Mouse (Mus musculus) liver, embryonic 13.5 days (tissue): Measurements from ENCODE around the gene Spata18. TPM values are rescaled to one million over a fixed set of nuclear protein-coding genes. Genes with fewer than 3 reads are reported as not detected.

Source experiments
- ATAC-seq: fragments of 200-750 bp; cut with Nextera tagmentation; 2 replicates; pipeline ENCODE4 v1.8.0; 2017; ENCODE audit warnings: low read depth, mild to moderate bottlenecking, moderate number of reproducible peaks, moderate library complexity
- DNase-seq: peaks from one replicate; pipeline ENCODE4 v3.0.0; 2022
- H3K27ac ChIP-seq: fragments of 300-500 bp; sonication (generic); 2 replicates; pipeline ENCODE4 v1.5.1; 2015; ENCODE audit warnings: moderate library complexity, mild to moderate bottlenecking, inconsistent platforms
- H3K27me3 ChIP-seq: fragments of 300-500 bp; sonication (generic); 2 replicates; pipeline ENCODE4 v1.6.1; 2015; ENCODE audit warnings: mild to moderate bottlenecking, inconsistent platforms
- H3K36me3 ChIP-seq: fragments of 300-500 bp; sonication (generic); 2 replicates; pipeline ENCODE4 v1.6.1; 2015; ENCODE audit warnings: mild to moderate bottlenecking, inconsistent platforms
- H3K4me1 ChIP-seq: fragments of 300-500 bp; sonication (generic); replicated peaks from 2 replicates; pipeline ENCODE4 v1.6.1; 2015; ENCODE audit warnings: inconsistent platforms
- H3K4me2 ChIP-seq: fragments of 300-500 bp; sonication (generic); 2 replicates; pipeline ENCODE4 v1.6.1; 2015; ENCODE audit warnings: inconsistent platforms, mild to moderate bottlenecking, moderate library complexity
- H3K4me3 ChIP-seq: fragments of 300-500 bp; sonication (generic); replicated peaks from 2 replicates; pipeline ENCODE4 v1.5.1; 2015; ENCODE audit warnings: mild to moderate bottlenecking, inconsistent platforms
- H3K9ac ChIP-seq: fragments of 300-500 bp; sonication (generic); 2 replicates; pipeline ENCODE4 v1.6.1; 2015; ENCODE audit warnings: mild to moderate bottlenecking, inconsistent platforms
- H3K9me3 ChIP-seq: fragments of 300-500 bp; sonication (generic); replicated peaks from 2 replicates; pipeline ENCODE4 v1.6.1; 2016; ENCODE audit warnings: inconsistent platforms
- WGBS: fragments of 180-500 bp; shearing (Covaris S2); methylation state at CpG from one replicate; pipeline ENCODE4 v1.1.7; 2015; ENCODE audit not compliant: insufficient replicate concordance; 5-methylcytosine and 5-hydroxymethylcytosine counted together
- polyA plus RNA-seq: library from polyadenylated mRNA; unstranded; fragments of >200 nt; fragmentation: Nextera tagmentation; extraction: Ambion mirVana; gene quantifications from 2 replicates; pipeline ENCODE4 v1.2.1, GENCODE M21; 2015

Gene Spata18
- polyA plus RNA-seq, 1 experiment from 2014 or later: not detected

DNA sequence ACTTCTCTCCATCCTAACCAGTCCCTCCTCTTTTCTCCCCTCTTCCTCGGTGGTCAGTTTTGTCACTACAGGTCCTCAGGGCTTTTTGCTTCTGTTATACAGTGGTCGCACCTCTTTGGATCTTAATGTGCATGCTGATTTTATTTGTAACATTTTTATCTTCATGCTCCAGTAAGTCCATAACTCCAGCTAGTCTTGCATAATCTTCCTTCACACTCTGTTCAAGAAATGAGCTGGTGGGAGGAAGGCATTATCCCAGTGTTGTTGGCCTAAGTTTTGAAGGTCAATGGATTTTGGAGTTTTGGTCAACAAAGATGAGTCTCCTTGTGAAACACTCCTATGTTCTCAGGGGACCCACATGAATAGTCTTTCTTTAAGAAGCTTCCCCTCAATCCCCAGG is 16.7 kb downstream of the Spata18 start:
- H3K9ac ChIP-seq: no peak overlapping the region
- no peak overlapping the region for H3K4me3 ChIP-seq
- no peak overlapping the region for H3K27ac ChIP-seq
- H3K27me3 ChIP-seq: no peaks in the 10 kb centered on the region
- no peak for DNase-seq
- H3K4me2 ChIP-seq: no peak overlapping the region
- 60% methylated on average over 2 of the region's 2 CpGs for WGBS
- no peak for ATAC-seq
- H3K36me3 ChIP-seq: no peaks in the 10 kb centered on the region
- no peaks in the 10 kb centered on the region for H3K4me1 ChIP-seq
- H3K9me3 ChIP-seq: no peaks in the 10 kb centered on the region

DNA sequence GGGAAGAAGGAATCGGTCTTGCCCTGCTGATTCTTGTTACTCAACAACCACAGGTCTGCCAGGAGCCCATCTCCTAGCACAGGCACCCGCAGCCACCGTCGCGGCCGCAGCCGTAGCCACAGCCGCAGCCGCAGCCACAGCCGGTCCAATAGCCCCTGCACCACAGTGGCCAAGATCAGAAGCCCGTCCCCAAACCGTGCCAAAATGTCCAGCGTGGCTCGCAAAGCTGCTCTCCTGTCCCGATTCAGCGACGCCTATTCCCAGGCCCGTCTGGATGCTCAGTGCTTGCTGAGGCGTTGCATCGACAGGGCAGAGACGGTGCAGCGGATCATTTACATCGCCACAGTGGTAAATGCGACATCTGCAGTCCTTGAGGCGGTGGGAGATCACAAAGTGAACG is 18.2 kb downstream of the Spata18 start:
- Histone ChIP-seq H3K27ac (no peak overlapping the region), H3K36me3 (no peaks in the 10 kb centered on the region), H3K4me3 (no peak overlapping the region), H3K27me3 (no peaks in the 10 kb centered on the region), H3K9me3 (no peaks in the 10 kb centered on the region), H3K4me2 (no peak overlapping the region), H3K9ac (no peak overlapping the region), H3K4me1 (no peaks in the 10 kb centered on the region)
- ATAC-seq (no peak), DNase-seq (no peak)
- 53% methylated on average over 26 of the region's 26 CpGs for WGBS

DNA sequence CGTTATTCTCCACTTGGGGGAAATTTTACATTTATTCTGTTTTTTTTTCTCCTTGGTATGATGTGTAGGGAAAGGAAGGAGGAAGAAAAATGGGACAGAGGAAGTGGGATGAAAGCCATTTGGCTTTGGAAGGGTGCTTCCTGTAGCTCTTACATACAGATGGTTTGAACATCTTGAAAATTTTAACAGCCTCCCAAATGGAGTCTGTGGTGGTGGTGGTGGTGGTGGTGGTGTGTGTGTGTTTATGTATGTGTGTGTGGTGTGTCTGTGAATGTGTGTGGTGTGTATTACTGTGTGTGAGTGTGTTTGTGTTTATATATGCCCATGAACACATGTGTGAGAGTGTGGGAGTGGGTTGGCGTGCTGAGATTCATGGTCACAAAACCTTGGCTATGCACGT is 24.4 kb downstream of the Spata18 start:
- Histone ChIP-seq H3K36me3 (no peaks in the 10 kb centered on the region), H3K4me2 (no peak overlapping the region), H3K9ac (no peak overlapping the region), H3K27ac (no peak overlapping the region), H3K27me3 (no peaks in the 10 kb centered on the region), H3K9me3 (no peaks in the 10 kb centered on the region), H3K4me3 (no peak overlapping the region), H3K4me1 (no peaks in the 10 kb centered on the region)
- ATAC-seq (no peak), DNase-seq (no peak)
- 64% methylated on average over 3 of the region's 3 CpGs for WGBS

DNA sequence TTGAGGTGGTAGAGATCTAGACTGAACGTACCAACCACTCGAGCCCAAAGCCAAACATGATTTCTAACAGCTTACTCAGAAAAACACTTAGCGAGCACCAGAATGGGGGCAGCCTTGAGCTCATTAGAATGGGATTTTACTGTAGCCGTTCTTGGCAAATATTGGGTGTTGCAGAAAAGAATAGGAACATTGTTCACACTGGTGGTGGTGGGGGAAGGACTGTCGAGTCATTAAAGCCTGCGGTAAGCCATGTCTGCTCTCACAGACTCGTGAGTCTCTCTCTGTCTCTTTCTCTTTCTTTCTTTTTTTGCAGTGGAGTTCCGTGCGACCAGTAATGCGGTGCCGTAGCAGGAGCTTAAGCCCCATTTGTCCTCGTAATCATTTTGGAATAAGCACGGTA is 25.4 kb downstream of the Spata18 start:
- no peak for DNase-seq
- Histone ChIP-seq H3K36me3 (no peaks in the 10 kb centered on the region), H3K9me3 (no peaks in the 10 kb centered on the region), H3K4me1 (no peaks in the 10 kb centered on the region), H3K9ac (no peak overlapping the region), H3K27ac (no peak overlapping the region), H3K27me3 (no peaks in the 10 kb centered on the region), H3K4me2 (no peak overlapping the region), H3K4me3 (no peak overlapping the region)
- ATAC-seq: no peak
- WGBS: 70% methylated on average over 13 of the region's 13 CpGs

DNA sequence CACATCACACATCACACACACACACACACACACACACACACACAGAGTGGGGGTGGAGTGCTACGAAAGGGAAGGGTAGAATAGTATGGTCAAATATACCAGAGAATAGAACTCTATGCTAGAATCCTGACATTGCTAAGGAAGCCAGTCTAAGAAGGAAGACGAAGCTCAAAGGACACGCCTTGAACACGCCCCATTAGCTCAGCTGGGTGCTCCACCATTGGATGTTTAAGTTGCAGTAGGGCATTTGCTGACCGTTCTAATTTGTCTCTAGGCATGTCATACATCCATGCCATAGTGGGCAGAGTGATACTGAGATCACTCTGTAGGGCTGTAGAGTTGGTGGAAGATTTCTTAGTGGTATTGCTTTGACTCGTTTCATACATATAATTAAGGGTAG is 32.0 kb downstream of the Spata18 start:
- no peak for DNase-seq
- no peak overlapping the region for H3K27ac ChIP-seq
- H3K4me2 ChIP-seq: no peak overlapping the region
- 55% methylated on average over 6 of the region's 6 CpGs for WGBS
- no peaks in the 10 kb centered on the region for H3K36me3 ChIP-seq
- H3K27me3 ChIP-seq: no peaks in the 10 kb centered on the region
- no peaks in the 10 kb centered on the region for H3K4me1 ChIP-seq
- no peak overlapping the region for H3K4me3 ChIP-seq
- no peaks in the 10 kb centered on the region for H3K9me3 ChIP-seq
- no peak for ATAC-seq
- no peak overlapping the region for H3K9ac ChIP-seq

DNA sequence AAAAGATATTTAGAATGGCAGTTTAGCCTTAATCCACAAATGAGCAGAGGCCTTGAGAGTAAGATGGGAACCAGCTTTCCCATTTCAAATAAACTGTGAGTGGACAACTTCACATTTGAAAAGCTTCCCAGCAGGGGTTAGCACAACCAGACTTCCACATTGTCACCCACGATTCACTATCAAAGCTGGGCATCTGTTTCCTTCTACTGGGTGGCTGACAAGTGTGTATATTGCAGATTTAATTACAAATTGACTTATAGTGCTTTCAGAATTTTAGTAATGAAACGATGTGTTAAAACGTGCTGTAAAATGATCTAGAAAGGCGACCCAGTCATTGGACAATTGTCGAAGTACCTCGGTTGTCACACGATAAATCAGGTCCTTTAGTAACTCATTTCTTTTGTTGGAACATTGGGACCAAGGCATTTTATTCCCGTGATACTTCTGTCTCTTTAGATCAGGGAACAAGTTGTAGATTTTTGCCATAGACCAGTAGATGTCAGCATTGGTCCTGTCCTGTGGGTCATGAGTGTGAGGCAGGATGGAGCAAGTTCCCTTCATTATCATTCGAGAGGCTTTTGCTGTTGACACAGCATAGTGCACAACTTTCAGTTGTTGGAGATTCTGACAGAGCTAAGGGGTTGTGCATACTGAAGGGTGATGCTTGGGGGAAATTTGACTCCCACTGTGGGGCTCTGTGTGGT is 32.7 kb downstream of the Spata18 start:
- Histone ChIP-seq H3K9ac (no peak overlapping the region), H3K27ac (no peak overlapping the region), H3K9me3 (no peaks in the 10 kb centered on the region), H3K27me3 (no peaks in the 10 kb centered on the region), H3K36me3 (no peaks in the 10 kb centered on the region), H3K4me3 (no peak overlapping the region), H3K4me2 (no peak overlapping the region), H3K4me1 (no peaks in the 10 kb centered on the region)
- ATAC-seq (no peak), DNase-seq (no peak)
- WGBS: 44% methylated on average over 9 of the region's 9 CpGs

DNA sequence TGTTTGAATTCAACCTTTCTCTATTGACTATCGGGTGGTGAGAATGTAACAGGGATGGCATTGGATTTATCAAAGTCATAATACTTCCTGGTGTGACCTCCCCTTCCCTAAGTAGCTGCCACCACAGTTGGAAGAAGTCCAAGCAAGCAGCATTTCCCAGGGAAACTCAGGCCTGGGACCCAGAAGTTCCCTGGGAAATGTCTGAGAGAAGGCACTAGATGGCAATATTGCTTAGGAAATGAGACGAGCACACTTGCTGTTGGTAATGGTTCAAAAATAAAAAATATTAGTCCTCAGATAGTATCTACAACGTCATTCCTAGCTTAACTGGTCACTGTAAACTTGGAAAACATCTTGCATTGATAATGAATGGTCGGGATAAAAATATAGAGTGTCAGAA is 35.0 kb downstream of the Spata18 start:
- Histone ChIP-seq H3K9me3 (no peaks in the 10 kb centered on the region), H3K9ac (no peak overlapping the region), H3K27me3 (no peaks in the 10 kb centered on the region), H3K27ac (no peak overlapping the region), H3K36me3 (no peaks in the 10 kb centered on the region), H3K4me2 (no peak overlapping the region), H3K4me1 (no peaks in the 10 kb centered on the region), H3K4me3 (no peak overlapping the region)
- WGBS: 29% methylated on average over 4 of the region's 4 CpGs
- ATAC-seq (no peak), DNase-seq (no peak)

DNA sequence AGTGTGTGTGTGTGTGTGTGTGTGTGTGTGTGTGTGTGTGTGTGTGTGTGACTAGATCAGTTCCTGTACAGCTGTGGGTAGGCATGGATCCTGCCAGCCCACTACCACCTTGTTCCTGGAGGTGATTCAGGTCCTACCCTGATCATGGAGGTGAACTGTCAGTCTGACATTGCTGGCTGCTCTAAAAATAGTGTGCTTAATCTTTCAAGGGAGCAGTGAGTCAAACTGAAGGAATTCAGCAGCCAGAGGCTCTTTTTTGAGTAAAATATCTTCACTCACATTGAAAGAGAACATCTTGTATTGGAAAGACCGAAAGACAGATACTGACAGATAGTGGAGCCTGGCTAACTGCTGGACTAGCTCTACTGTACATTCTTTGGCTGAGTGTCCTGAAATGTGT is 37.4 kb downstream of the Spata18 start:
- no peaks in the 10 kb centered on the region for H3K9me3 ChIP-seq
- no peaks in the 10 kb centered on the region for H3K36me3 ChIP-seq
- no peak for ATAC-seq
- no peak overlapping the region for H3K4me2 ChIP-seq
- H3K4me3 ChIP-seq: no peak overlapping the region
- H3K4me1 ChIP-seq: no peaks in the 10 kb centered on the region
- no peak overlapping the region for H3K27ac ChIP-seq
- WGBS: 58% methylated on average over 1 of the region's 1 CpGs
- no peak overlapping the region for H3K9ac ChIP-seq
- H3K27me3 ChIP-seq: no peaks in the 10 kb centered on the region
- DNase-seq: no peak

DNA sequence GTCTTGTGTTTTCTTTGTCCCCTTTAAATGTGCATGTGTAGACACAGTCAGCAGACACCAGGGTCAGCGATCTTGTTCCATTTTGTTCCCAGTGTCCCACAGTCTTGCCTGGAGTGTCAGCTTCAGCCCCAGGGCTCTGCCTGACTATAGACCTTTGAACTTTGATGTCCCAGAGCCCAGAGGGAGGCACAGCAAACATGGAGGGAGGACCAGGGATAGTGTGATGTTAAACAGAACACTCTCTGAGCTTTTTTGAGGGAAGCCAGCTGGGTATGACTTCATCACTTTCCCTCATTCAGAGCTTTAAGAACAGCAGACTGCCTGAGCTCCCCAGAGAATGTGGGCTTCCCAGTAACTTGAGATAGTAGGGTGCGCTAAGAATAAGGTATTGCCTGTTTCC is 39.0 kb downstream of the Spata18 start:
- Histone ChIP-seq H3K4me2 (no peak overlapping the region), H3K4me3 (no peak overlapping the region), H3K4me1 (no peaks in the 10 kb centered on the region), H3K27ac (no peak overlapping the region), H3K9me3 (no peaks in the 10 kb centered on the region), H3K9ac (no peak overlapping the region), H3K27me3 (no peaks in the 10 kb centered on the region), H3K36me3 (no peaks in the 10 kb centered on the region)
- 44% methylated on average over 2 of the region's 2 CpGs for WGBS
- ATAC-seq (peak; percentile 65), DNase-seq (no peak)

DNA sequence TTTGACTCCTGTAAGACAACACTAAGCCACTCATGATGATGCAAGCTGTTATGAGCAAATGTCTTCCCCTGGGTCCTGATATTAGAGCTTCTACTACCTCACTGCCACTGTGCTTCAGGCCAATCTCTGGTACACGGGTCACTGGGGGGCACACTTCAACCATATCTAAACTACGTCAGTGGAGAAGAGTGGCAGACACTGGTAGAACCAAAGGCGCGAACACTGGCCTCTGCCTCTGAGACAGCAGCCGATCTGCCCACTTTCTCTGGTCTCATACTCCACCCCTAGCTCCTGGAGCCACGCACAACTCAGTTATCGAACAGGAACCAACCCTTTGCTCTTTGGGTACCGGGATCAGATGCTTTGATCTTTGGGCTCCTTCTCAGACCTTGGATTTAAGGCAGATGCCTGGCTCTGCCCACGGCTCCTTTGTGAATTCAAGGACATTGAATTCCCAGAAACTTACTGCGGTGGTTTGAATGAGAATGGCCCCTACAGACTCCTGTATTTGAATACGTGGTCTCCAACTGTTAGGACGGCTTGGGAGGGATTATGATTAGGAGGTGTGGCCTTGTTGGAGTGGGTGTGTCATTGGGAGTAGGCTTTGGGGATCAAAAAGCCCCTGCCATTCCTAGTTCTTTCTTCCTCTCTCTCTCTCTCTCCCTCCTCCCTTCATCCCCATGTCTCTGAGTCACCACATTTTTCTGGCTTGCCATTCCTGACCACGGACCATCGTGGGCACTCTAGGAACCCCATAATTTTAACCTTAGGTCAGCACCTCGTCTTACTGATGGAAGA is 40.7 kb downstream of the Spata18 start:
- Histone ChIP-seq H3K27ac (no peak overlapping the region), H3K9ac (no peak overlapping the region), H3K27me3 (no peaks in the 10 kb centered on the region), H3K4me2 (no peak overlapping the region), H3K36me3 (no peaks in the 10 kb centered on the region), H3K4me3 (no peak overlapping the region), H3K9me3 (no peaks in the 10 kb centered on the region), H3K4me1 (no peaks in the 10 kb centered on the region)
- no peak for ATAC-seq
- 33% methylated on average over 15 of the region's 15 CpGs for WGBS
- no peak for DNase-seq

DNA sequence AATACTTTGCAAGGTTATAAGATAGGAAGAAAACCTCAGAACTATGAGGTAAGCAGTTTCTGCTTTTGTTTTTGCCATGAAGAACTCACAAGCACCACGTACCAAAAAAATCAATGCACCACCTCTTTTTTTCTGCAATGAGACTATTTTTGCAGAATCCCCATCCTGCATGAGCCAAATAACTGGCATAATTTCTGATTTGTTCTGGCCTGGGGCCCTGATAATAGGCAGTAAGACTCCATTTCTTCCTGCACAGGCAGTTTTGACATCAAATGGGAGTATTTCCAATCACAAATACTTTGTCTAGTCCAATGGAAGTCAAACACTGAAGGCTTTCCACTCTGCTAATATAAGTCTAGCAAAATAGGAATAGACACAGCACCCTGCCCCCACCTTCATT is 42.6 kb downstream of the Spata18 start:
- H3K4me2 ChIP-seq: no peak overlapping the region
- WGBS: 53% methylated on average over 1 of the region's 1 CpGs
- no peaks in the 10 kb centered on the region for H3K36me3 ChIP-seq
- no peak overlapping the region for H3K4me3 ChIP-seq
- H3K9me3 ChIP-seq: no peaks in the 10 kb centered on the region
- ATAC-seq (no peak), DNase-seq (no peak)
- H3K27me3 ChIP-seq: no peaks in the 10 kb centered on the region
- H3K27ac ChIP-seq: no peak overlapping the region
- no peaks in the 10 kb centered on the region for H3K4me1 ChIP-seq
- H3K9ac ChIP-seq: no peak overlapping the region
